Mouse (Mus musculus): ENCODE measurements around the gene Gm32742. TPM values are rescaled to one million over a fixed set of nuclear protein-coding genes. Genes with fewer than 3 reads are reported as not detected.

Gm32742 gene
- 0.01 TPM for polyA plus RNA-seq (2012; fragmentation: generic; extraction: Trizol)
- long read RNA-seq, experiment 1, partial matches to known transcripts = 1 of 1 reads
- long read RNA-seq, experiment 1, other reads (novel, unspliced or antisense) = 0 of 1 reads
- long read RNA-seq, experiment 2 = 0 reads

DNA sequence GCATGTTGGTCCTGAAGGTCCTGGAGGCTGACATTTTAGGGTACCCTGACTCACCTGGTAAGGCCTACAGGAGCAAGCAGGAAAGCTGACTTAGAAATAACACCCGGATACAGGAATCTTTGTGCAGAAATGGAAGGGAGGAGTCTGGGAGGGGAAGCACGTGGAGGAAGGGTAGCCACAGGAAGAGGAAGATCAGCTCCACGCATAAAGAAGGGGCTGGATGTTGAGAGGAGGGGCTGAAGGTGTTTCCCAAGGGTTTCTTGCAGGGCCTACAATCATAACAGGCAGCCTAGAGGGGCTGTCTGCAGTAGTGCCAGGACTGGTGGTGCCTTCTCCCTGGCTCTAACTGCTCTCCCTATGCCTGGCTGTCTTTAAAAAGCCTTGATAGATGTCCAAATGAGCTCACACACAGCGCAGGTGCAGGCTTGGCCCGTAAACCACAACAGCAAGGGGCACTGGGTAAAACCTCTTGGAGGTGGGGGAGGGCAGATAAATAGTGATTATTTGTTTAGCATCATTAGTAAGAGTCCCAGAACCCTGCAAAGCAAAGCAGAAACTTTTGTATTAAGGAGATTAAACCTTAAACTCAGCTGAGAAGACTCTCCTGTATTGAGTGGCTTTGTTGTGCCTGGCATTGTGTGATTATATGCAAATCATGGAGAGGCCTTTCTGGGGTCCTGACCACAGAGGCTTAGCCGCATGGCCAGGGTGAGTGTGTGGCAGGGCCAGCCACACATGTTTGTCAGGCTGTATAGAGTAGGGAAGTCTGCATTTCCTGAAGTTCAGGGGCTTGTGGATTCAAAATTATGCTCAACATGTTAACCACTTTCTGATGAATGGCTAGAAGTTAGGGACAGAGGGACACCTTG lies at the start of gene Gm32742:
TSS of gene Gm32742 (minus strand) at position 206 of the 869 bp plus-strand sequence.
- Histone ChIP-seq H3K27me3 (ENCODE audit: control insufficient read depth, insufficient read depth, insufficient read length) (peaks cover 1% of the 10 kb centered on the region), H3K4me3 (ENCODE audit: insufficient read depth, poor library complexity, severe bottlenecking) (no peak within 1 kb of the TSS), H3K79me3 (ENCODE audit: low read depth) (no peaks in the 10 kb centered on the region), H3ac (ENCODE audit: control insufficient read depth, insufficient read length, low read depth) (no peak within 1 kb of the TSS), H3K36me3 (ENCODE audit: control insufficient read depth, insufficient read depth) (no peaks in the 10 kb centered on the region), H3K79me2 (ENCODE audit: control insufficient read depth, insufficient read depth) (no peaks in the 10 kb centered on the region)
- TF ChIP-seq CTCF (IDR thresholded peaks at IDR 0.05; ENCODE audit: control insufficient read depth, insufficient read depth, insufficient read length) (no peak), FOSL1 (IDR thresholded peaks at IDR 0.05; ENCODE audit: insufficient read depth, low read length, poor library complexity, severe bottlenecking) (no peak), CEBPB (IDR thresholded peaks at IDR 0.05; ENCODE audit: low read depth) (no peak), MYOG (IDR thresholded peaks at IDR 0.05; ENCODE audit: control insufficient read depth, extremely low read depth, insufficient read length) (no peak), MYOD1 (IDR thresholded peaks at IDR 0.05; ENCODE audit: control insufficient read depth, insufficient read length, low read depth) (no peak), USF1 (IDR thresholded peaks at IDR 0.05; ENCODE audit: low read depth) (no peak), MAX (IDR thresholded peaks at IDR 0.05) (no peak)

- Histone ChIP-seq H3K27me3 (ENCODE audit: control insufficient read depth, insufficient read depth, insufficient read length) (no peaks in the 10 kb centered on the region), H3ac (ENCODE audit: control insufficient read depth, insufficient read length, low read depth) (no peak overlapping the region), H3K79me2 (ENCODE audit: control insufficient read depth, insufficient read depth) (no peaks in the 10 kb centered on the region), H3K36me3 (ENCODE audit: control insufficient read depth, insufficient read depth) (no peaks in the 10 kb centered on the region), H3K4me3 (ENCODE audit: insufficient read depth, poor library complexity, severe bottlenecking) (no peak overlapping the region), H3K79me3 (ENCODE audit: low read depth) (no peaks in the 10 kb centered on the region)
- TF ChIP-seq CTCF (IDR thresholded peaks at IDR 0.05; ENCODE audit: control insufficient read depth, insufficient read depth, insufficient read length) = no peak
- TF ChIP-seq CEBPB (IDR thresholded peaks at IDR 0.05; ENCODE audit: low read depth) = no peak
- no peak for TF ChIP-seq MAX (IDR thresholded peaks at IDR 0.05)
- no peak for TF ChIP-seq FOSL1 (IDR thresholded peaks at IDR 0.05; ENCODE audit: insufficient read depth, low read length, poor library complexity, severe bottlenecking)
- TF ChIP-seq MYOG (IDR thresholded peaks at IDR 0.05; ENCODE audit: control insufficient read depth, extremely low read depth, insufficient read length) = no peak
- TF ChIP-seq MYOD1 (IDR thresholded peaks at IDR 0.05; ENCODE audit: control insufficient read depth, insufficient read length, low read depth) = no peak
- TF ChIP-seq USF1 (IDR thresholded peaks at IDR 0.05; ENCODE audit: low read depth) = no peak
Measured at GRCm38 (mm10) chr9:51213729-51214237, 48.5 kb upstream of the Gm32742 start.

GRCm38 (mm10) chr9:51213023-51213728 lies 47.9 kb upstream of the Gm32742 start, which contains the start of gene Pou2af1:
Pou2af1 (plus strand) TSS chr9:51213708.
- no peak within 1 kb of the TSS for H3ac ChIP-seq (ENCODE audit: control insufficient read depth, insufficient read length, low read depth)
- H3K27me3 ChIP-seq (ENCODE audit: control insufficient read depth, insufficient read depth, insufficient read length) = no peaks in the 10 kb centered on the region
- TF ChIP-seq USF1 (IDR thresholded peaks at IDR 0.05; ENCODE audit: low read depth) = no peak
- no peak for TF ChIP-seq CTCF (IDR thresholded peaks at IDR 0.05; ENCODE audit: control insufficient read depth, insufficient read depth, insufficient read length)
- TF ChIP-seq MYOD1 (IDR thresholded peaks at IDR 0.05; ENCODE audit: control insufficient read depth, insufficient read length, low read depth) = no peak
- TF ChIP-seq CEBPB (IDR thresholded peaks at IDR 0.05; ENCODE audit: low read depth) = no peak
- TF ChIP-seq MAX (IDR thresholded peaks at IDR 0.05) = no peak
- TF ChIP-seq MYOG (IDR thresholded peaks at IDR 0.05; ENCODE audit: control insufficient read depth, extremely low read depth, insufficient read length) = no peak
- TF ChIP-seq FOSL1 (IDR thresholded peaks at IDR 0.05; ENCODE audit: insufficient read depth, low read length, poor library complexity, severe bottlenecking) = no peak
- no peak within 1 kb of the TSS for H3K4me3 ChIP-seq (ENCODE audit: insufficient read depth, poor library complexity, severe bottlenecking)
- no peaks in the 10 kb centered on the region for H3K79me2 ChIP-seq (ENCODE audit: control insufficient read depth, insufficient read depth)
- H3K79me3 ChIP-seq (ENCODE audit: low read depth) = no peaks in the 10 kb centered on the region
- no peaks in the 10 kb centered on the region for H3K36me3 ChIP-seq (ENCODE audit: control insufficient read depth, insufficient read depth)

- Histone ChIP-seq H3ac (ENCODE audit: control insufficient read depth, insufficient read length, low read depth) (no peak overlapping the region), H3K36me3 (ENCODE audit: control insufficient read depth, insufficient read depth) (no peaks in the 10 kb centered on the region), H3K4me3 (ENCODE audit: insufficient read depth, poor library complexity, severe bottlenecking) (no peak overlapping the region), H3K79me3 (ENCODE audit: low read depth) (no peaks in the 10 kb centered on the region), H3K27me3 (ENCODE audit: control insufficient read depth, insufficient read depth, insufficient read length) (no peaks in the 10 kb centered on the region), H3K79me2 (ENCODE audit: control insufficient read depth, insufficient read depth) (no peaks in the 10 kb centered on the region)
- no peak for TF ChIP-seq FOSL1 (IDR thresholded peaks at IDR 0.05; ENCODE audit: insufficient read depth, low read length, poor library complexity, severe bottlenecking)
- no peak for TF ChIP-seq MYOD1 (IDR thresholded peaks at IDR 0.05; ENCODE audit: control insufficient read depth, insufficient read length, low read depth)
Measured at GRCm38 (mm10) chr9:51211191-51211590, 45.9 kb upstream of the Gm32742 start.

- no peak overlapping the region for H3ac ChIP-seq (ENCODE audit: control insufficient read depth, insufficient read length, low read depth)
- no peaks in the 10 kb centered on the region for H3K79me2 ChIP-seq (ENCODE audit: control insufficient read depth, insufficient read depth)
Measured at GRCm38 (mm10) chr9:51208974-51209332, 43.6 kb upstream of the Gm32742 start.

More at GRCm38 (mm10) chr9:51208974-51209332, 43.6 kb upstream of the Gm32742 start:
- H3K27me3 ChIP-seq (ENCODE audit: control insufficient read depth, insufficient read depth, insufficient read length) = no peaks in the 10 kb centered on the region
- H3K4me3 ChIP-seq (ENCODE audit: insufficient read depth, poor library complexity, severe bottlenecking) = no peak overlapping the region
- TF ChIP-seq MYOG (IDR thresholded peaks at IDR 0.05; ENCODE audit: control insufficient read depth, extremely low read depth, insufficient read length) (no peak), USF1 (IDR thresholded peaks at IDR 0.05; ENCODE audit: low read depth) (no peak), CTCF (IDR thresholded peaks at IDR 0.05; ENCODE audit: control insufficient read depth, insufficient read depth, insufficient read length) (no peak), MYOD1 (IDR thresholded peaks at IDR 0.05; ENCODE audit: control insufficient read depth, insufficient read length, low read depth) (no peak), FOSL1 (IDR thresholded peaks at IDR 0.05; ENCODE audit: insufficient read depth, low read length, poor library complexity, severe bottlenecking) (no peak), CEBPB (IDR thresholded peaks at IDR 0.05; ENCODE audit: low read depth) (no peak), MAX (IDR thresholded peaks at IDR 0.05) (no peak)
- no peaks in the 10 kb centered on the region for H3K79me3 ChIP-seq (ENCODE audit: low read depth)
- no peaks in the 10 kb centered on the region for H3K36me3 ChIP-seq (ENCODE audit: control insufficient read depth, insufficient read depth)
